Mouse (Mus musculus) layer of hippocampus, adult 11-12 months (tissue): ENCODE measurements around the gene Pde4d.
"Not testable (repeated sequence)": the region's sequence is repeated elsewhere in the genome, so short reads cannot be mapped to it uniquely, and the experiment has no call there.

Experiments
- DNase-seq: peaks from one replicate; pipeline ENCODE4 v3.0.0; 2022; ENCODE audit warnings: low spot score

Pde4d gene

DNA sequence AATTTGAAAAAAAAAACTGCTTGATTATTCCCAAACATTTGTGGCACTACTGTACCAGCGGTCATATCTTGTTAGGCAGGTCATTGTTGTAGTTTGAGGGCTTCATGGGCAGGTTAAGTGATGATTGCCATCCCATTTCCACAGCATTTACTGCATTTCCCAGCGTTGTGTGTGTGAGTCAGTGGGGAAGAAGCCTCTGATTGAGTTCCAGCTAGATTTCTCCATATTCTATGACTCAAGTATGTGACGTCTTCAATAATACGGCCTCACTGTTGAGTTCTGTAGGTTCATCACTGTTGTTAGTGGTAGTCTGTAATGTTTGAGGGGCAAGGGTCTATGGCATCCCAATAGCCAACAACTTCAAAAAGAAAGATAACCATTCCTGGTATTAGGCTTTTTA lies 255.7 kb downstream of the Pde4d start:
- no peak for DNase-seq

DNA sequence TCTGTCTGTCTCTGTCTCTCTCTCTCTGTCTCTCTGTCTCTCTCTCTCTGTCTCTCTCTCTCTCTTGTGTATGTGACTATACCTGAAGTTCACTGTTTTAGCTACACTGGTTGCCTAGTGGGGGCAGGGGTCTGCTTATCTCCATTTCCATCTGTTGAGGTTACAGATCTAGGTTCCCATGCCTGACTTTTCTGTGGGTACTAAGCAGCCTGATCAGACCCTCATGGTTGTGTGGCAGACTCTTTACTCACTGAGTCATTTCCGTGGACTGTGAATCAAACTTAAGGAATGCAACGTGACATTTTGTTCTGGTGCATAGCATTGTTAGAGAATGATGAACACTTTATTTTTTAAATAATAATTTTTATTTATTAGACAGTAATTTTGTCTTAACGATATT lies 264.3 kb downstream of the Pde4d start:
- no peak for DNase-seq

GRCm38 (mm10) chr13:108715029-108715428 lies 265.3 kb downstream of the Pde4d start:
- DNase-seq = no peak

GRCm38 (mm10) chr13:108722234-108722633 lies 272.5 kb downstream of the Pde4d start:
- DNase-seq = peak; percentile 26

DNA sequence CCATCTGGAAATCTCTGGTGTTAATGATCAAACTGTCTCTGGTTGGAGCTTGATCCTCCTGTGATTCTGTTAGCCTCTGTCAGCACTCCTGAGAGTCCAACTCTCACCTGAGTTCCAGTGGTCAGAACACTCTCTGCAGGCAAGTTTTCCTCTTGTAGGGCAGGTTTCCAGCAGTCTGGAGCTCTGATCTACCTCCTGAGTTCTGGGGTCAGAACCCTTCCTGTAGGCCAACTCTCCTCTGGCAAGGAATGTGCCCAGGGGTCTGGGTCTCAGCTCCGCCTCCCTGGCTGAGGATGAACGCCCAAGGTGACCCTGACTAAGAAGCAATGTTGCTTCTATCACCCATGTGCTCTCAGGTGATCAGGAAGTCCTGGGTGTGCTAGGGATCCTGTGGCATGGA lies 284.6 kb downstream of the Pde4d start:
- DNase-seq = not testable (repeated sequence)

GRCm38 (mm10) chr13:108751155-108751840 lies 301.6 kb downstream of the Pde4d start:
- DNase-seq = no peak

DNA sequence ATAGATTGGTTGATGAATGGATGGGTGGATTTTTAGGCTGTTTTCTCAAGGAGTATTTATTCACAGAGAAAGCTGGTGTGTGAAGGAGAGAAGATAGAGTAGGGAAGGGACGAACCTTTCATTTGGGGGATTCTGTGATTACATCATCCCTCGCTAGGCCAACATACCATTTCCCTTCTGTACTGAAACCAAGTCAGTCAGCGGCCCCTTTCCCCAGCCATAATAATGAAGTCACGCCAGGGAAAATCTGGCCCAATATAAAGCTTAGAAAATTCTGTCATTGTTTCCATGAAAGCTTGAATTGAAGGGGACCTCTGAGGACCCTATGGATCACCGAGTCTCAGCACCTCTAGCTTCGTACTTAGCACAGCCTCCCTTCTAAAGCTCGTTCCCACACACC lies 307.7 kb downstream of the Pde4d start:
- no peak for DNase-seq

- no peak for DNase-seq
Observed at GRCm38 (mm10) chr13:108758331-108758730, 308.6 kb downstream of the Pde4d start.

GRCm38 (mm10) chr13:108759140-108759539 lies 309.4 kb downstream of the Pde4d start:
- DNase-seq = no peak

GRCm38 (mm10) chr13:108763295-108763694 lies 313.5 kb downstream of the Pde4d start:
- no peak for DNase-seq

DNA sequence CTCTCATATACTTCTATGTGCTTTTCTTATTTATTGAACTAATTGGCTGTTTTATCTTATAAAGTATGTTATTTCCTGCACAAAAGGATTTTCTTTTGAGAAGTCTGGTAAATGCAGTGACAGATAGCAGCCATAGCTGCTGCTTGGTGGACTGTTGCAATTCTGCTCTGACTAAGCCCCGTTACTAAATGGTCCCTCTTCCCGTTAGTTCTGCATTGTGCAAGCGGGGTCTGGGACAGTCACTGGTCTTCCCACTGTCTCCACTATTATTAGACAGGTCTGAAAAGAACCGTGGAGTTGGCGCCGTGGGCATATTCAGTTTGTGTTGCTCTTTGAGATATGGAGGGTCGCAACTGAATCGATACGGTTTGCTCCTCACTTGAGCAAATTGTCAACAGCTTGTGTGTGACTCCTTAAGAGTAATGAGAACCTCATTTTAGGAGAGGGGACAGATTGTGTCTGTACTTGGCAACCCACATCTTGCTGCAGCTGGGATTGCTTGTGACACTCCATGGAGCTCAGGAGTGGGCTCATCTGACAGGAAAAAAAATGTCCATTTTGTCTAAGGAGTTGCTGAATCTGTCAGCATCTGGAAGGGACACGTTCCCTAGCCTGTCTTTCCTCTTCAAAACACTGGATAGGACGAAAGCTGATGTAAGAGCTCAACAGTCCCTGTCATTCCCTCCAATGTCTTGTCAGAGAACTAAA lies 316.4 kb downstream of the Pde4d start:
- peak; percentile 3 for DNase-seq

DNA sequence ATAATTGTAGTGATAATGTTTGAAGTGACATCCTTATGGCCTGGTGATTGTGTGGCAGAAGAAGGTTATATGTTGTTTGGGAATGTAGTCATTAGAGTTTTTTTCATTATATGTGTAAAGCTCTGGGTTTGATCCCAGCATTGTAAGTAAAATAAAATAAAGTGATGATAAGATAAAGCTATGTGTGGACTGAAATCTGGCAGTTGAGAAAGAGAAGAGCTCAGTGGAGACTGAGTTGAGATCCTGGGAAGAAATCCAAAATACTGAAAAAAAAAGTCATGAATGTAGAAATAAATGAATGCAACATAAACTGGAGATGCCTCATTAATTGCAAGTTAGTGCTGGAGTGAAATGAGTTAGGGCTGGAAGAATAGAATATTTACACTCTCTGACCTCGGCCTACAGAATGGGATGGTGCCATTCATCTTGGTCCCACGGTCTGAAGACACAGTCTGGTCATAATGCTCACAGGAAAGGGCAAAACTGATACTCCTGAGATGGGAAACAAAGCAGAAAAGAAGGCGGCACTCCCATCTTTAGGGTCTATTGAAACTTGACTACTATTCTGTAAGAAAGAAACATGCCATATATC lies 319.8 kb downstream of the Pde4d start:
- no peak for DNase-seq

DNA sequence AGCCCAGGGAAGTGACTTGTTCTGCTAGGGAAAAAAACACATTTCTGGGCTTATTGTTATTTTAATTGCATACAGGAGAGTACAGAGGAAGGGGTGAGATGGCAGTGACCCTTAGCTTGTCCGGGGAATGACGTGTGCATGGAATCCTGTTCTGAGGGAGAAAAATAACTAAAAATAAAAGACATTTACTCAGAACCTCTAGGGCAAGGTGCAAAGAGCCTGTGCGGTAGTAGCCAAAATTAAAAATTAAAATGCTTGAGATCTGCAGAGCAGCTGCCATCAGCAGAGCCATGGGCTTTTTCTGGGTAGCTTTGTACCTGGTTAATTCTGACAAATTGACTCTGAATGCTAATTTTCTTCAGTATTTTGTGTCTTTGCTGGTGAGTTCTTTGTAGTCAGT lies 322.6 kb downstream of the Pde4d start:
- DNase-seq = no peak

GRCm38 (mm10) chr13:108774981-108775380 lies 325.2 kb downstream of the Pde4d start:
- DNase-seq = no peak

DNA sequence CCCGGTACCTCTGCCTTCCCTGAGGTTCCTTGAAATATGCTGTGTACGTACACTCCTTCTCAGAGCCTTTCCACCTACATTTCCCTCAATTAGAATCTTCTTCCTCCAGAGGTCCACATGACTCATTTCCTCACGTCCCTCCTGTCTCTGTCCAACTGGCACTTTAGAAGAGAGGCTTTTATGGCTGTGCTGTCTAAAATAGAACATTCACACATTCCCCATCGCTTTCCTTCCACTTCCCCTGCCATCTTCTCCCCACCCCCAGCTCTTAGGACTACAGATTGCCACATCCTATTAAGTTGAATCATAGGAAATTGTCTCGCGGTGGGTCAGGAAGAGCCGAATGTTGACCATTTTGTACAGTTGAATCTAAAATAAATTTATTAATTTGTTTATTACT lies 326.1 kb downstream of the Pde4d start:
- DNase-seq = no peak

DNA sequence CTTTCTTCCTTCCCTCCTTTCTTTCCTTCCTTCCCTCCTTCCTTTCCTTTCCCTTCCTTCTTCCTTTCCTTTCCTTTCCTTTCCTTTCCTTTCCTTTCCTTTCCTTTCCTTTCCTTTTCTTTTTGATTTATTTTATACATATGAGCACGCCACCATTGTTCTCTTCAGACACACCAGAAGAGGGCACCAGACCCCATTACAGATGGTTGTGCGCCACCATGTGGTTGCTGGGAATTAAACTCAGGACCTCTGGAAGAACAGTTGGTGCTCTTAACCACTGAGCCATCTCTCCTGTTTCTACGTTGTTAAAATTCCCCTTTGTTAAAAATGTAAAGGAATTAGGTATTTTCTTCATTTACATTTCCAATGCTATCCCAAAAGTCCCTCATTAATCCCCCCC lies 347.9 kb downstream of the Pde4d start:
- DNase-seq = not testable (repeated sequence)

GRCm38 (mm10) chr13:108809191-108809590 lies 359.4 kb downstream of the Pde4d start:
- DNase-seq = no peak

DNA sequence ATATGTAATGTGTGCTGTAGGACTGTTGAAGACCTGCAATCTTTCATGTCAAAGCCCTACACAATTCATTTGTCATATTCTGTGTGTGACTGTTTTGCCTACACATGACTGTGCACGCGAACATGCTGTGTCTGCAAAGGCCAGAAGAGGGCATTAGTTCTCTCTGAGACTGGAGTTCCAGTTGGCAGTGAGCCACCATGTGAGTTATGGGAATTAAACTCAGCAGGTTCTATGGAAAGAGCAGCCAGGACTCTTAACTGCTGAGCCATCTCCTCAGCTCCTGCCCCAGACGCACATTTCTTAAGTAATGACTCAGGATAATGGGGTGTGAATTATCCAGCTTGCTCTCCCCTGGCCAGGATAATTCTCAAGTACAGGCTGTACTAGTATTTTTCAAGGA lies 363.2 kb downstream of the Pde4d start:
- DNase-seq = peak; percentile 37

GRCm38 (mm10) chr13:108819846-108820408 lies 370.2 kb downstream of the Pde4d start:
- no peak for DNase-seq

DNA sequence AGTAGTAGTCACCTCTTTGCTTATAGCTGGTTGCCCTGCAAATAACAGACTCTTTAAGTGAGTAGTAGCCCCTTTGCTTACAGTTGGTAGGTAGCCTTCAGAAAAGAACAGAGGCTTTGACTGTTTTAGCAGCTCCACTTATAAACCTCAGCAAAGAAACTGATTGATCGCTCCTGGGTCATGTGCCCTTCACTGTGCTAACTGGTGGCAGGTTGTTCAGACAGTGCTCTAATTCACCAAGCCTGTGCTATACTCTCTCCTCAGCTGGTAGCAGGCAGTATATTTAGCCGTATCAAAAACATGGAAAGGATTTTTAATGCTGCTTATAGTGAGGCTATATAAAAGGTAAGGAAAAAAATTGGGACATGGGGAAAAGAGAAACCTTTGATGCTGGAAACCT lies 370.7 kb downstream of the Pde4d start:
- no peak for DNase-seq

GRCm38 (mm10) chr13:108821270-108821669 lies 371.5 kb downstream of the Pde4d start:
- no peak for DNase-seq

DNA sequence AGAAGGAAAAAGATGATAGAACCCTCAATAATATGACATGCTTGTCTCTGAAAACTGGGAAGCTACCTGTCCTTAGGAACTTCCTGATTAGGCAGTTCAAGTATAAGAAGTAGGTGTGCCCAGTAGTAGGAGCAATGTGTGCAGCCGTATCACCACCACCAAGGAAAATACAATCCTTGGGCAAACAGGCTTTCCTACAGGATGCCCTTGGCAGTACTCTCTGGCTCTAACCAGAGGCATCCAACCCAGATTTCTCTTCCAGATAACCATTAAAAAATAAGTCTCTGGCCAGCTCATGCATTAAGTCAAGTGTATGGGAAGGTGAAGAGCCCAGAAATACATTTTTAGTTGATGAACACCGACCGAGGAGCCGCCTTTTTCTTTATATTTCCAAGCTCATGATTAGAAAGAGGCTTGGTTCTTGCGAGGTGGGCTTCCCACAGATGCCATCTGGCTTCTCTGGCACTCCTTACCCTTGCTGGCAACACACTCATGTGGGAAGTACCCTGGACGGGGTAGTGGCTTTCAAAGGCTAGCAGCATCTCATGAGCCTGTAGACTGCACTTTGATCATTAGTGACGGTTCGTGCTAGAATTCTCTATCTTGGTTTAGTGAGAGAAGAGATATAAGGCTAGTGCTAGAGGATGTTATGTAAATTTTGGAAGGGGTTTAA lies 375.0 kb downstream of the Pde4d start:
- no peak for DNase-seq

- no peak for DNase-seq
Observed at GRCm38 (mm10) chr13:108825501-108825900, 375.8 kb downstream of the Pde4d start.
